Mouse (Mus musculus) thymus, postnatal 4 days (tissue): ENCODE measurements at regions not wholly inside any gene's neighbourhood (a gene's known extent, or its start where the extent isn't known, plus 50 kb on each side); places are given as distances from the start of the nearest gene placed in this dataset.

Experiments used
- DNase-seq: peaks from one replicate; pipeline ENCODE4 v3.0.0; 2021

- no peak for DNase-seq
These were observed 846.7 kb downstream of the Synb start for GRCm38 (mm10) chr14:68447240-68447923.

- DNase-seq: no peak
These were observed 860.8 kb downstream of the Synb start for GRCm38 (mm10) chr14:68433326-68433725.

- DNase-seq: no peak
These were observed 862.0 kb downstream of the Synb start for GRCm38 (mm10) chr14:68432111-68432510.

GRCm38 (mm10) chr14:68427235-68427634 lies 866.9 kb downstream of the Synb start:
- no peak for DNase-seq

DNA sequence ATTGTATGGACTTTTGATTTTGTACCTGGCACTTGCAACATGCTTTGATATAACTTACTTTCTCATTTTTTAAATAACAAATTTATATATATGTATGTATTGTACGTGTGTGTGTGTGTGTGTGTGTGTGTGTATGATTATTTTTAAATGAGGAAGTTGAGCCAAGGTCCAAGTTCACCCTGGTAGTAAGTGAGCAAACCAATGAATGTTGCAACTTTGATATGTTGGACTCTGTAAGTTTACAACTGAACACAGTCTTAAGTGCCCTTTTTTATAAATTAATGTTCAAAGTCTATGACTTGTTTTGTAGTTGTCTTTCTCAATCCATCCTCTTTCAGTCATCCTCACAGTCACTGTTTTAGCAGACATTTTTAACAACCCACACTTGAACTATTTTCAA lies 901.7 kb downstream of the Synb start:
- DNase-seq: no peak

- DNase-seq: no peak
These were observed 902.2 kb downstream of the Synb start for GRCm38 (mm10) chr14:68391875-68392274.

- no peak for DNase-seq
These were observed 912.4 kb downstream of the Synb start for GRCm38 (mm10) chr14:68381741-68382140.

DNA sequence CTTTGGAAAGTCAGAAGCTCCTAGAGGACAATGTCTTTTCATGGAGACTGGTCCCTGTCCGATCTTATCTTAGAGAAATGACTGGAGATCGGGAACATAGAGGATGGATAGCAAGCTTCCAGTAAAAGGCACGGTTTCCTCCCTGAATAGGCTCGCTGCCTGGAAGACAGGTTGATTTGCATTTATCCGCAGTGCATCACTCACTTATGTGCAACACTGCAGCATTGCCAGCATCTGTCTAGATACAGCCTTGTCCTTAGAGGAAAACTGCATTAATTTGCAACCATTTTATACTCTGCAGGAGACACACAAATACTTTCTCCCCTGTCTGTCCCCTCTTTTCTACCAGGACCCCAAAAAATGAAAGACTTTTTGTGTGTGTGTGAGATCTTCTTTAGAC lies 926.4 kb downstream of the Synb start:
- no peak for DNase-seq

- no peak for DNase-seq
These were observed 930.2 kb downstream of the Synb start for GRCm38 (mm10) chr14:68363892-68364291.

DNA sequence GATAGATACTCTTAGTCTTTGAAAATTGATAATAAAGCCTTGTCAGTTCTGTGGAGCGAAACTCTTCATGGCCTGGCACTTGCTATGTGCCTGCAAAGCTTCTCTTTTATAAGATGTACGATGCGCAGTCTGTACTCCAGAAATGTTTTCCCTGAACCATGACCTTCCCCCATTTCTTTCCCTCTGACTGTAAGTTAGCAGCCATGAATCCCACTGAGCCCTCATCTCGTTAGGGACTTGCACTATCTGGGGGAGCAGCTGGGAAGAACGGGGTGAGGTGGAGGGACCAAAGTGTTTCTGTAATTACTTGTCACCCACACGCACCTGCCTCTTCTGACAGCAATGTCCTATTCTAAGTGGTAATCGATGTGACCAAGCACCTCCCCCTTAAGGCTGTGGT lies 932.1 kb downstream of the Synb start:
- DNase-seq: no peak

DNA sequence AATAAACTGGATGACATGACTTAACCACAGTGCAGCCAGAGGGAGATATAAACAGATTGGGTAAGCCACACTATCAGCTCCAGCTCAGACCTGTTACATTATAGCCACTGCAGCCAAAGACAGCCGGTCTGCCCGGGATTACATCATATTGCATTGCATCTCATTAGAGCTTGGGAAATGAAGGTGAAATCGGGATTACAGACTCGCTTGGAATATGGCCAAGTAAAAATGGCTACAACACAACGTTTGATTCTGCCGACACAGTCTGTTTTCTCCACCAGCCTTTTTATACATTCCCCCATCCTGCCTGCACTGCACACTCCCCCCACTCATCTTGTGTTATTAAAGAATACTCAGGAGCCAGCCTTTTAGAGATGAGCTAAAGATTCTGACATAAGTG lies 932.6 kb downstream of the Synb start:
- no peak for DNase-seq

DNA sequence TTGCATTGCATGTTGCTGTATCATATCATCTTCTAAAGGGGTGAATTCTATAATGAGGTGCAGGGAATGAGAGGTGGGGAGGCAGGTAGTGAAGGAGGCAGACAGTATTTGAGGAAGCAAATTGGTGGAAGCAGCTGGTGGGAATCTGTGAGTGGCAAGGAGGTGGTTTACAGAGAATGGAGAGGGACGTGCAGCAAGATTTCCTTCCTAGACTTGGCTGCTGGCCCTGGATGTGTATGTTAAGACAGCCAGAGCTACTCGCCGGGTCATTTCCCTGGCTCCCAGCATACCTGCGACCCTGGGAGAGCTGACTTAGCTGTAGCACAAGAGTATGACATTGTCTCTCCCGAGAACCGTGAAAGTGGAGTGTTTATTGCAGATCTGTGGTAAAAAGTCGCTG lies 937.7 kb downstream of the Synb start:
- no peak for DNase-seq

DNA sequence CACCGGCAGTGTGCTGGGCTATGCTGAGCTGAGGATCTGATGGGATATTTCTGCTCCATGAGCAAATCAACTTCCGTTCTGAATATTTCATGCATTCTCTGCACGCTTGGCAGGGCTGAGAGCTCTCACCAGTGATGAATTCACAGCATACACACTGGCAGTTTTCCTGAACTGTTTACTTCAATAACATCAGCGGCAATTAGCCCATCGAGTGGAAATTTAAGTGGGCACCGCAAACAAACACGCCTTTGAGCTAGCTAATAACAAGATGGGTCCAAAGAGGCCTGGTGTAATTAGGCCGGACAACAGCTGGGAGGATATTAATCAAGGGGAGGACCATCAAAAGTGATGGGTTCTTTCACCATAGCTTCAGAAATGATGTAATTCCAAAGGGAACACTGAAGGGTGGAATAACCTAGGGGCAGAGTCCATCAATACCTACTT lies 938.6 kb downstream of the Synb start:
- no peak for DNase-seq

- no peak for DNase-seq
These were observed 948.6 kb downstream of the Synb start for GRCm38 (mm10) chr14:68345527-68345926.

GRCm38 (mm10) chr14:68344715-68345114 lies 949.4 kb downstream of the Synb start:
- no peak for DNase-seq

GRCm38 (mm10) chr14:68338440-68338839 lies 955.7 kb downstream of the Synb start:
- no peak for DNase-seq

DNA sequence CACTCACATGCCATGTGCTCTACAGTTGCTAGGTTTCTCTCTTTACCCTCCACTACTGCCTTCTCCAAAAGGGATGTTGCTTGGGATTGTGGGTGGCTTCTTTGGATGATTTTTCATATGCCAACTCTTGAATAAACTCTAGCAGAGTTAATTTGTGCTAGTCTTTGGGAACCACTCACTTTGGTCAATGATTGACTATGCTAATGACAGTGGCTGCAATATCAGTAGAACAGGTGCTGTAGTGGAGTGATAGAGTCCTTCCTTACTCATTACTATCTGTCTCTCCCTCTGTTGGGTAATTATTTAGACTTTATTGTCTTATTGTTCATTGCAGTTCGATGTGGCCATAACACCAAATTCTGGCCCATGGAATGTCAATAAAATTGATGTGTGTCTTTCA lies 969.0 kb downstream of the Synb start:
- no peak for DNase-seq

GRCm38 (mm10) chr14:68323008-68323407 lies 971.1 kb downstream of the Synb start:
- DNase-seq: no peak

GRCm38 (mm10) chr14:68307973-68308660 lies 986.0 kb downstream of the Synb start:
- no peak for DNase-seq

- no peak for DNase-seq
These were observed 988.9 kb downstream of the Synb start for GRCm38 (mm10) chr14:68305166-68305565.

- no peak for DNase-seq
These were observed 992.4 kb downstream of the Synb start for GRCm38 (mm10) chr14:68301710-68302109.

- no peak for DNase-seq
These were observed 1008.6 kb downstream of the Synb start for GRCm38 (mm10) chr14:68285546-68285945.

- DNase-seq: no peak
These were observed 1032.7 kb downstream of the Synb start for GRCm38 (mm10) chr14:68261436-68261835.

- no peak for DNase-seq
These were observed 1047.1 kb downstream of the Synb start for GRCm38 (mm10) chr14:68246966-68247365.

- no peak for DNase-seq
These were observed 1054.0 kb downstream of the Synb start for GRCm38 (mm10) chr14:68240146-68240545.
